Comparison of ENCODE assay signal across 17 mouse cellular contexts in the genomic region with DNA sequence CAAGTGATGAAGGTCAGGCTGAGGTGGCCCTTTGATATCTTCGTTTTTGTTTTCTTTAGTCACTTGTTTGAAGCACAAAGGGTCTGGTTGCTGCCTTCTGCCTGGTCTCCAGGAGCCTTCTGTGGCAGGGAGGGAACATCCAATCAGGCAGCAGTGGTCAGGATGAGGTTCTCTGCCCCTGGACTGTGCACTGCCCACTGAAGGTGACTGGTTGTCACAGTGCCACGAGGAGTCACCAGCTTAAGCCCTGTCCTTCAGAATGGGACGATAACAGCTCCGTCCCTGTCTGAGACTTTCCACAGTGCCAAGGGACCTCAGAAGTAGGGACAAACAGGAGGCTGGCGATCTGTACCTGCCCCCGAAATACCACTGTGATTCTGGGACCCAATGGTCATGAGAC. TPM values are rescaled to one million over a fixed set of nuclear protein-coding genes. Genes with fewer than 3 reads are reported as not detected.
DNase-seq lines count a peak whose midpoint lies in the region; ATAC-seq and TF ChIP-seq lines count a peak whose summit lies in the region.
"Had no signal": no experiment of that assay in that cellular context is flagged by ENCODE, and none has a peak within 500 bp of the region (broad histone marks: within the 10 kb centered on the region; RNA-seq: fewer than 3 reads in every experiment).

No protein-coding gene starts in this region.

- DNase-seq in midbrain, embryonic 10.5 days (ENCODE audit: low spot score): no peak
- no peak for DNase-seq in midbrain, postnatal 0 days (ENCODE audit: low spot score)
- DNase-seq in forebrain, postnatal 0 days: no peak
- DNase-seq: B cell, adult 2 months; liver, postnatal 0 days; lung, postnatal 36 days; right cerebral cortex, postnatal 25 days; thymus, postnatal 4 days had no signal

- peaks cover 22% of the 10 kb centered on the region for H3K36me3 ChIP-seq in forebrain, embryonic 13.5 days (ENCODE audit: poor library complexity, severe bottlenecking)
- peaks cover 5% of the 10 kb centered on the region; the same call in 1 of the 2 replicates for H3K36me3 ChIP-seq in forebrain, embryonic 16.5 days (ENCODE audit: control insufficient read depth, insufficient read depth)
- H3K36me3 ChIP-seq in heart, embryonic 15.5 days: peaks cover 7% of the 10 kb centered on the region
- H3K36me3 ChIP-seq in heart, embryonic 11.5 days (ENCODE audit: control insufficient read depth, insufficient read depth, low read length): peaks cover 14% of the 10 kb centered on the region
- peaks cover 65% of the 10 kb centered on the region for H3K36me3 ChIP-seq in midbrain, embryonic 10.5 days
- 0 out of 2 replicates have a peak, but pooled peaks cover 9% of the 10 kb centered on the region for H3K36me3 ChIP-seq in midbrain, postnatal 0 days (ENCODE audit: insufficient read depth, low read length)
- H3K36me3 ChIP-seq in forebrain, postnatal 0 days (ENCODE audit: insufficient read depth): peaks cover 11% of the 10 kb centered on the region; the same call in 1 of the 2 replicates

- peak overlapping the region; percentile 19 for H3K4me2 ChIP-seq in forebrain, embryonic 13.5 days
- H3K4me2 ChIP-seq in forebrain, embryonic 16.5 days (ENCODE audit: low read length): no peak overlapping the region; the same call in 1 of the 2 replicates
- 0 out of 2 replicates have a peak overlapping the region, but pooled peaks have one; percentile 3 for H3K4me2 ChIP-seq in heart, embryonic 15.5 days
- H3K4me2 ChIP-seq in heart, embryonic 11.5 days: no peak overlapping the region
- no peak overlapping the region for H3K4me2 ChIP-seq in midbrain, postnatal 0 days (ENCODE audit: low read depth, low read length, poor library complexity, severe bottlenecking)
- H3K4me2 ChIP-seq in forebrain, postnatal 0 days (ENCODE audit: low read depth): no peak overlapping the region; the same call in 1 of the 2 replicates
- H3K4me2 ChIP-seq: limb, embryonic 15.5 days; midbrain, embryonic 12.5 days had no signal

- H3K27me3 ChIP-seq in forebrain, embryonic 13.5 days: no peaks in the 10 kb centered on the region
- H3K27me3 ChIP-seq in forebrain, embryonic 16.5 days (replicated peaks; ENCODE audit: control insufficient read depth, insufficient read depth, low read length): no peaks in the 10 kb centered on the region
- no peaks in the 10 kb centered on the region for H3K27me3 ChIP-seq in heart, embryonic 15.5 days
- no peaks in the 10 kb centered on the region for H3K27me3 ChIP-seq in heart, embryonic 11.5 days (ENCODE audit: control insufficient read depth, insufficient read depth, low read length)
- H3K27me3 ChIP-seq in midbrain, embryonic 10.5 days (ENCODE audit: low read depth, poor library complexity, severe bottlenecking): no peaks in the 10 kb centered on the region
- no peaks in the 10 kb centered on the region for H3K27me3 ChIP-seq in midbrain, postnatal 0 days (ENCODE audit: insufficient read depth, low read length)
- H3K27me3 ChIP-seq in forebrain, postnatal 0 days (ENCODE audit: insufficient read depth, low read length): no peaks in the 10 kb centered on the region
- H3K27me3 ChIP-seq: limb, embryonic 15.5 days; midbrain, embryonic 12.5 days; Patski had no signal

- ATAC-seq in forebrain, embryonic 13.5 days: no peak
- no peak for ATAC-seq in forebrain, embryonic 16.5 days
- ATAC-seq in heart, embryonic 15.5 days (replicated peaks; ENCODE audit: insufficient number of reproducible peaks, insufficient read depth, low FRiP score, low read depth): no peak
- ATAC-seq in heart, embryonic 11.5 days (replicated peaks; ENCODE audit: insufficient number of reproducible peaks, low FRiP score, low TSS enrichment): no peak
- no peak for ATAC-seq in midbrain, postnatal 0 days (ENCODE audit: low FRiP score)
- ATAC-seq in forebrain, postnatal 0 days: no peak
- ATAC-seq: liver, postnatal 0 days; Patski had no signal

- H3K4me1 ChIP-seq in forebrain, embryonic 13.5 days: peaks cover 60% of the 10 kb centered on the region
- H3K4me1 ChIP-seq in forebrain, embryonic 16.5 days (replicated peaks; ENCODE audit: control insufficient read depth, insufficient read depth, low read length): peaks cover 48% of the 10 kb centered on the region
- peaks cover 38% of the 10 kb centered on the region for H3K4me1 ChIP-seq in heart, embryonic 15.5 days (replicated peaks)
- peaks cover 27% of the 10 kb centered on the region for H3K4me1 ChIP-seq in heart, embryonic 11.5 days (ENCODE audit: control insufficient read depth, insufficient read depth, low read length)
- peaks cover 68% of the 10 kb centered on the region for H3K4me1 ChIP-seq in midbrain, embryonic 10.5 days
- H3K4me1 ChIP-seq in midbrain, postnatal 0 days (ENCODE audit: insufficient read depth, low read length): peaks cover 12% of the 10 kb centered on the region
- H3K4me1 ChIP-seq in forebrain, postnatal 0 days (ENCODE audit: insufficient read depth): peaks cover 10% of the 10 kb centered on the region; the same call in 1 of the 2 replicates

- no peaks in the 10 kb centered on the region for H3K9me3 ChIP-seq in forebrain, embryonic 13.5 days (replicated peaks)
- H3K9me3 ChIP-seq in forebrain, embryonic 16.5 days (ENCODE audit: control insufficient read depth, low read length): no peaks in the 10 kb centered on the region
- no peaks in the 10 kb centered on the region for H3K9me3 ChIP-seq in heart, embryonic 15.5 days (replicated peaks)
- no peaks in the 10 kb centered on the region for H3K9me3 ChIP-seq in heart, embryonic 11.5 days (replicated peaks; ENCODE audit: control insufficient read depth, low read length)
- H3K9me3 ChIP-seq in midbrain, embryonic 10.5 days (replicated peaks): no peaks in the 10 kb centered on the region
- H3K9me3 ChIP-seq in midbrain, postnatal 0 days (ENCODE audit: low read length): no peaks in the 10 kb centered on the region
- H3K9me3 ChIP-seq in forebrain, postnatal 0 days (ENCODE audit: low read length): no peaks in the 10 kb centered on the region
- H3K9me3 ChIP-seq: limb, embryonic 15.5 days; midbrain, embryonic 12.5 days had no signal

- no peak overlapping the region for H3K9ac ChIP-seq in forebrain, embryonic 13.5 days
- no peak overlapping the region for H3K9ac ChIP-seq in forebrain, embryonic 16.5 days (replicated peaks; ENCODE audit: low read depth, low read length)
- H3K9ac ChIP-seq in heart, embryonic 15.5 days: no peak overlapping the region
- no peak overlapping the region for H3K9ac ChIP-seq in heart, embryonic 11.5 days (ENCODE audit: low read depth, low read length)
- H3K9ac ChIP-seq in midbrain, postnatal 0 days (replicated peaks; ENCODE audit: low read length, poor library complexity, severe bottlenecking): no peak overlapping the region
- H3K9ac ChIP-seq in forebrain, postnatal 0 days: no peak overlapping the region
- H3K9ac ChIP-seq: limb, embryonic 15.5 days; liver, postnatal 0 days; midbrain, embryonic 12.5 days had no signal

- TF ChIP-seq CTCF in midbrain, postnatal 0 days (IDR thresholded peaks at IDR 0.05): no peak
- TF ChIP-seq CTCF in forebrain, postnatal 0 days (IDR thresholded peaks at IDR 0.05; ENCODE audit: low read depth): no peak

- no peak overlapping the region for H3K4me3 ChIP-seq in forebrain, embryonic 13.5 days
- H3K4me3 ChIP-seq in forebrain, embryonic 16.5 days (replicated peaks; ENCODE audit: low read length): no peak overlapping the region
- H3K4me3 ChIP-seq in heart, embryonic 15.5 days: no peak overlapping the region
- H3K4me3 ChIP-seq in heart, embryonic 11.5 days (ENCODE audit: low read depth, low read length): no peak overlapping the region
- H3K4me3 ChIP-seq in midbrain, embryonic 10.5 days: no peak overlapping the region
- H3K4me3 ChIP-seq in midbrain, postnatal 0 days (ENCODE audit: low read depth, low read length): no peak overlapping the region
- no peak overlapping the region for H3K4me3 ChIP-seq in forebrain, postnatal 0 days (ENCODE audit: low read depth, low read length)
- H3K4me3 ChIP-seq: erythroblast, embryonic 14.5 days; limb, embryonic 15.5 days; midbrain, embryonic 12.5 days had no signal

- H3K27ac ChIP-seq in forebrain, embryonic 13.5 days: peak overlapping the region; percentile 36; the same call in 1 of the 2 replicates
- H3K27ac ChIP-seq in forebrain, embryonic 16.5 days (ENCODE audit: low read length): no peak overlapping the region; the same call in 1 of the 2 replicates
- no peak overlapping the region for H3K27ac ChIP-seq in heart, embryonic 15.5 days
- no peak overlapping the region for H3K27ac ChIP-seq in heart, embryonic 11.5 days (ENCODE audit: low read depth, low read length)
- peak overlapping the region; percentile 91 for H3K27ac ChIP-seq in midbrain, embryonic 10.5 days (replicated peaks)
- no peak overlapping the region for H3K27ac ChIP-seq in midbrain, postnatal 0 days (ENCODE audit: low read depth, low read length)
- H3K27ac ChIP-seq in forebrain, postnatal 0 days (ENCODE audit: low read depth, low read length): 0 out of 2 replicates have a peak overlapping the region, but pooled peaks have one; percentile 21
- H3K27ac ChIP-seq: limb, embryonic 15.5 days had no signal

- 92% methylated on average over 6 of the region's 6 CpGs for WGBS in forebrain, embryonic 13.5 days
- 87% methylated on average over 6 of the region's 6 CpGs for WGBS in forebrain, embryonic 16.5 days
- WGBS in heart, embryonic 15.5 days: 74% methylated on average over 6 of the region's 6 CpGs
- 67% methylated on average over 6 of the region's 6 CpGs for WGBS in heart, embryonic 11.5 days (ENCODE audit: insufficient replicate concordance)
- WGBS in midbrain, embryonic 10.5 days: 84% methylated on average over 6 of the region's 6 CpGs
- WGBS in midbrain, postnatal 0 days: 84% methylated on average over 6 of the region's 6 CpGs
- 88% methylated on average over 6 of the region's 6 CpGs for WGBS in forebrain, postnatal 0 days

RNA-seq across cellular contexts. Expression of gene Ackr3, which starts 6.6 kb away (rescaled TPM):
- polyA plus RNA-seq in forebrain, embryonic 13.5 days (2015; fragmentation: Nextera tagmentation; extraction: Ambion mirVana): 28.5 and 29.1 TPM in 2 replicates
- polyA plus RNA-seq in forebrain, embryonic 16.5 days (2015; fragmentation: Nextera tagmentation; extraction: Ambion mirVana): 20.3 and 26.1 TPM in 2 replicates
- polyA plus RNA-seq in heart, embryonic 15.5 days (2015; fragmentation: Nextera tagmentation; extraction: Ambion mirVana): 26.9 and 29.0 TPM in 2 replicates
- 45.3 and 50.2 TPM in 2 replicates for polyA plus RNA-seq in heart, embryonic 11.5 days (2014; fragmentation: Nextera tagmentation; extraction: Ambion mirVana)
- polyA plus RNA-seq in midbrain, embryonic 10.5 days (2016; fragmentation: Nextera tagmentation; extraction: Ambion mirVana): 26.3 and 30.9 TPM in 2 replicates
- total RNA-seq in midbrain, postnatal 0 days (2014; rRNA removed): 7.9 and 9.6 TPM in 2 replicates
- 4.5 and 5.7 TPM in 2 replicates for polyA plus RNA-seq in midbrain, postnatal 0 days (2015; fragmentation: Nextera tagmentation; extraction: Ambion mirVana)
- 7.3 and 10.0 TPM in 2 replicates for total RNA-seq in forebrain, postnatal 0 days (2014; rRNA removed)
- 10.2 and 11.9 TPM in 2 replicates for polyA plus RNA-seq in forebrain, postnatal 0 days (2015; fragmentation: Nextera tagmentation; extraction: Ambion mirVana)
- total RNA-seq: granulocyte monocyte progenitor cell, adult 5-6 weeks had no signal
- polyA plus RNA-seq: erythroblast, embryonic 14.5 days had no signal

RNA-seq across cellular contexts. Expression of gene Iqca, which starts 57.1 kb away (rescaled TPM):
- 0.62 and 0.93 TPM in 2 replicates for polyA plus RNA-seq in forebrain, embryonic 13.5 days (2015; fragmentation: Nextera tagmentation; extraction: Ambion mirVana)
- 0.45 and 0.67 TPM in 2 replicates for polyA plus RNA-seq in forebrain, embryonic 16.5 days (2015; fragmentation: Nextera tagmentation; extraction: Ambion mirVana)
- 0.15 TPM in 1 of 2 replicates, not detected in the other for polyA plus RNA-seq in heart, embryonic 15.5 days (2015; fragmentation: Nextera tagmentation; extraction: Ambion mirVana)
- polyA plus RNA-seq in heart, embryonic 11.5 days (2014; fragmentation: Nextera tagmentation; extraction: Ambion mirVana): not detected in 2 replicates
- polyA plus RNA-seq in midbrain, embryonic 10.5 days (2016; fragmentation: Nextera tagmentation; extraction: Ambion mirVana): 0.15 and 0.30 TPM in 2 replicates
- total RNA-seq in midbrain, postnatal 0 days (2014; rRNA removed): 2.7 TPM in 1 of 2 replicates, not detected in the other
- polyA plus RNA-seq in midbrain, postnatal 0 days (2015; fragmentation: Nextera tagmentation; extraction: Ambion mirVana): 0.55 and 0.83 TPM in 2 replicates
- 0.52 and 0.92 TPM in 2 replicates for total RNA-seq in forebrain, postnatal 0 days (2014; rRNA removed)
- polyA plus RNA-seq in forebrain, postnatal 0 days (2015; fragmentation: Nextera tagmentation; extraction: Ambion mirVana): 0.60 and 1.5 TPM in 2 replicates
- total RNA-seq: granulocyte monocyte progenitor cell, adult 5-6 weeks had no signal
- polyA plus RNA-seq: erythroblast, embryonic 14.5 days; midbrain, embryonic 12.5 days had no signal

Comparison
In these comparisons a context has a peak if more than half of its experiments do, and no peak if none do; other contexts are left out.
1. H3K27ac ChIP-seq: peak in forebrain, embryonic 13.5 days (single experiment), midbrain, embryonic 10.5 days (single experiment) and forebrain, postnatal 0 days (single experiment); none in forebrain, embryonic 16.5 days (single experiment), heart, embryonic 15.5 days (single experiment), heart, embryonic 11.5 days (single experiment) and midbrain, postnatal 0 days (single experiment).
2. H3K4me2 ChIP-seq: peak in forebrain, embryonic 13.5 days (single experiment) and heart, embryonic 15.5 days (single experiment); none in forebrain, embryonic 16.5 days (single experiment), heart, embryonic 11.5 days (single experiment), midbrain, postnatal 0 days (single experiment) and forebrain, postnatal 0 days (single experiment).